Mouse (Mus musculus): Measurements from ENCODE around the gene Ccdc188. TPM values are rescaled to one million over a fixed set of nuclear protein-coding genes. Genes with fewer than 3 reads are reported as not detected.

Ccdc188 gene
- total RNA-seq, 1 experiment, result not detected

- H3K4me3 ChIP-seq (ENCODE audit: insufficient read depth in 1 of 2, low read depth in 1 of 2, low read length in 2 of 2, poor library complexity in 1 of 2, severe bottlenecking in 1 of 2), result no peak overlapping the region
- H3K9me3 ChIP-seq (ENCODE audit: control insufficient read depth, insufficient read depth, low read depth, low read length), result no peaks in the 10 kb centered on the region
- H3K9ac ChIP-seq (ENCODE audit: insufficient read depth, low read depth, low read length, poor library complexity, severe bottlenecking), result no peak overlapping the region
- no peak for DNase-seq (ENCODE audit: low read depth, low spot score)
- H3K36me3 ChIP-seq (ENCODE audit: control insufficient read depth, insufficient read depth, low read length, poor library complexity, severe bottlenecking), result no peaks in the 10 kb centered on the region
- in situ Hi-C loops (cut with MboI; ENCODE audit: low sequenced_read_pairs in 2 of 2, unreplicated experiment in 2 of 2), result no loop called here
- H3K4me1 ChIP-seq (ENCODE audit: control insufficient read depth in 2 of 2, insufficient read depth in 2 of 2, low read length in 2 of 2, poor library complexity in 1 of 2), result peaks cover 3 to 8% of the 10 kb centered on the region in 2 experiments; a peak in 1 of 4 replicates
- no peak overlapping the region for H3K27ac ChIP-seq (ENCODE audit: insufficient read depth, low read depth, low read length, poor library complexity, severe bottlenecking)
- TF ChIP-seq HCFC1 (IDR thresholded peaks at IDR 0.05; ENCODE audit: borderline replicate concordance, insufficient read depth, low read length) (no peak), ZNF384 (IDR thresholded peaks at IDR 0.05; ENCODE audit: low read depth, low read length) (no peak), MAFK (IDR thresholded peaks at IDR 0.05; ENCODE audit: insufficient read depth, low read depth, low read length) (no peak), ZC3H11A (IDR thresholded peaks at IDR 0.05; ENCODE audit: borderline replicate concordance, low read depth, low read length) (no peak)
Observed at GRCm38 (mm10) chr16:18197881-18198280, 19.8 kb upstream of the Ccdc188 start.

GRCm38 (mm10) chr16:18198365-18199098 is 19.1 kb upstream of the Ccdc188 start:
- Histone ChIP-seq H3K9me3 (ENCODE audit: control insufficient read depth, insufficient read depth, low read depth, low read length) (no peaks in the 10 kb centered on the region), H3K9ac (ENCODE audit: insufficient read depth, low read depth, low read length, poor library complexity, severe bottlenecking) (no peak overlapping the region), H3K27ac (ENCODE audit: insufficient read depth, low read depth, low read length, poor library complexity, severe bottlenecking) (no peak overlapping the region), H3K36me3 (ENCODE audit: control insufficient read depth, insufficient read depth, low read length, poor library complexity, severe bottlenecking) (no peaks in the 10 kb centered on the region), H3K4me3 (ENCODE audit: insufficient read depth in 1 of 2, low read depth in 1 of 2, low read length in 2 of 2, poor library complexity in 1 of 2, severe bottlenecking in 1 of 2) (no peak overlapping the region), H3K4me1 (ENCODE audit: control insufficient read depth in 2 of 2, insufficient read depth in 2 of 2, low read length in 2 of 2, poor library complexity in 1 of 2) (peaks cover 3 to 8% of the 10 kb centered on the region in 2 experiments; a peak in 1 of 4 replicates)
- in situ Hi-C loops (cut with MboI; ENCODE audit: low sequenced_read_pairs in 2 of 2, unreplicated experiment in 2 of 2), result no loop called here
- DNase-seq (ENCODE audit: low read depth, low spot score), result no peak
- TF ChIP-seq MAFK (IDR thresholded peaks at IDR 0.05; ENCODE audit: insufficient read depth, low read depth, low read length), result no peak

GRCm38 (mm10) chr16:18200062-18200461 is 17.6 kb upstream of the Ccdc188 start:
- no peak for DNase-seq (ENCODE audit: low read depth, low spot score)
- TF ChIP-seq MAFK (IDR thresholded peaks at IDR 0.05; ENCODE audit: insufficient read depth, low read depth, low read length), result no peak
- Histone ChIP-seq H3K9me3 (ENCODE audit: control insufficient read depth, insufficient read depth, low read depth, low read length) (no peaks in the 10 kb centered on the region), H3K27ac (ENCODE audit: insufficient read depth, low read depth, low read length, poor library complexity, severe bottlenecking) (no peak overlapping the region), H3K4me3 (ENCODE audit: insufficient read depth in 1 of 2, low read depth in 1 of 2, low read length in 2 of 2, poor library complexity in 1 of 2, severe bottlenecking in 1 of 2) (no peak overlapping the region), H3K36me3 (ENCODE audit: control insufficient read depth, insufficient read depth, low read length, poor library complexity, severe bottlenecking) (no peaks in the 10 kb centered on the region), H3K4me1 (ENCODE audit: control insufficient read depth in 2 of 2, insufficient read depth in 2 of 2, low read length in 2 of 2, poor library complexity in 1 of 2) (peaks cover 0 to under 1% of the 10 kb centered on the region in 2 experiments; a peak in 1 of 4 replicates), H3K9ac (ENCODE audit: insufficient read depth, low read depth, low read length, poor library complexity, severe bottlenecking) (no peak overlapping the region)
- in situ Hi-C loops (cut with MboI; ENCODE audit: low sequenced_read_pairs in 2 of 2, unreplicated experiment in 2 of 2), result no loop called here

GRCm38 (mm10) chr16:18201620-18202019 is 16.1 kb upstream of the Ccdc188 start:
- Histone ChIP-seq H3K9me3 (ENCODE audit: control insufficient read depth, insufficient read depth, low read depth, low read length) (no peaks in the 10 kb centered on the region), H3K36me3 (ENCODE audit: control insufficient read depth, insufficient read depth, low read length, poor library complexity, severe bottlenecking) (no peaks in the 10 kb centered on the region), H3K4me3 (ENCODE audit: insufficient read depth in 1 of 2, low read depth in 1 of 2, low read length in 2 of 2, poor library complexity in 1 of 2, severe bottlenecking in 1 of 2) (no peak overlapping the region), H3K27ac (ENCODE audit: insufficient read depth, low read depth, low read length, poor library complexity, severe bottlenecking) (no peak overlapping the region), H3K4me1 (ENCODE audit: control insufficient read depth in 2 of 2, insufficient read depth in 2 of 2, low read length in 2 of 2, poor library complexity in 1 of 2) (no peaks in the 10 kb centered on the region), H3K9ac (ENCODE audit: insufficient read depth, low read depth, low read length, poor library complexity, severe bottlenecking) (no peak overlapping the region)
- in situ Hi-C loops (cut with MboI; ENCODE audit: low sequenced_read_pairs in 2 of 2, unreplicated experiment in 2 of 2), result no loop called here
- no peak for DNase-seq (ENCODE audit: low read depth, low spot score)
- TF ChIP-seq ZC3H11A (IDR thresholded peaks at IDR 0.05; ENCODE audit: borderline replicate concordance, low read depth, low read length) (no peak), MAFK (IDR thresholded peaks at IDR 0.05; ENCODE audit: insufficient read depth, low read depth, low read length) (no peak), HCFC1 (IDR thresholded peaks at IDR 0.05; ENCODE audit: borderline replicate concordance, insufficient read depth, low read length) (no peak)

GRCm38 (mm10) chr16:18202061-18202460 is 15.6 kb upstream of the Ccdc188 start:
- no peak overlapping the region for H3K27ac ChIP-seq (ENCODE audit: insufficient read depth, low read depth, low read length, poor library complexity, severe bottlenecking)
- no peak overlapping the region for H3K4me3 ChIP-seq (ENCODE audit: insufficient read depth in 1 of 2, low read depth in 1 of 2, low read length in 2 of 2, poor library complexity in 1 of 2, severe bottlenecking in 1 of 2)
- H3K4me1 ChIP-seq (ENCODE audit: control insufficient read depth in 2 of 2, insufficient read depth in 2 of 2, low read length in 2 of 2, poor library complexity in 1 of 2), result no peaks in the 10 kb centered on the region
- no peaks in the 10 kb centered on the region for H3K36me3 ChIP-seq (ENCODE audit: control insufficient read depth, insufficient read depth, low read length, poor library complexity, severe bottlenecking)
- H3K9me3 ChIP-seq (ENCODE audit: control insufficient read depth, insufficient read depth, low read depth, low read length), result no peaks in the 10 kb centered on the region
- in situ Hi-C loops (cut with MboI; ENCODE audit: low sequenced_read_pairs in 2 of 2, unreplicated experiment in 2 of 2), result no loop called here
- H3K9ac ChIP-seq (ENCODE audit: insufficient read depth, low read depth, low read length, poor library complexity, severe bottlenecking), result no peak overlapping the region
- TF ChIP-seq HCFC1 (IDR thresholded peaks at IDR 0.05; ENCODE audit: borderline replicate concordance, insufficient read depth, low read length), result no peak
- TF ChIP-seq ZC3H11A (IDR thresholded peaks at IDR 0.05; ENCODE audit: borderline replicate concordance, low read depth, low read length), result no peak
- no peak for TF ChIP-seq ZNF384 (IDR thresholded peaks at IDR 0.05; ENCODE audit: low read depth, low read length)
- TF ChIP-seq CHD2 (IDR thresholded peaks at IDR 0.05; ENCODE audit: low read depth, low read length), result no peak
- no peak for TF ChIP-seq MAFK (IDR thresholded peaks at IDR 0.05; ENCODE audit: insufficient read depth, low read depth, low read length)
- no peak for DNase-seq (ENCODE audit: low read depth, low spot score)
